Mouse (Mus musculus): Measurements from ENCODE around the gene Arl8a.

The Arl8a gene

DNA sequence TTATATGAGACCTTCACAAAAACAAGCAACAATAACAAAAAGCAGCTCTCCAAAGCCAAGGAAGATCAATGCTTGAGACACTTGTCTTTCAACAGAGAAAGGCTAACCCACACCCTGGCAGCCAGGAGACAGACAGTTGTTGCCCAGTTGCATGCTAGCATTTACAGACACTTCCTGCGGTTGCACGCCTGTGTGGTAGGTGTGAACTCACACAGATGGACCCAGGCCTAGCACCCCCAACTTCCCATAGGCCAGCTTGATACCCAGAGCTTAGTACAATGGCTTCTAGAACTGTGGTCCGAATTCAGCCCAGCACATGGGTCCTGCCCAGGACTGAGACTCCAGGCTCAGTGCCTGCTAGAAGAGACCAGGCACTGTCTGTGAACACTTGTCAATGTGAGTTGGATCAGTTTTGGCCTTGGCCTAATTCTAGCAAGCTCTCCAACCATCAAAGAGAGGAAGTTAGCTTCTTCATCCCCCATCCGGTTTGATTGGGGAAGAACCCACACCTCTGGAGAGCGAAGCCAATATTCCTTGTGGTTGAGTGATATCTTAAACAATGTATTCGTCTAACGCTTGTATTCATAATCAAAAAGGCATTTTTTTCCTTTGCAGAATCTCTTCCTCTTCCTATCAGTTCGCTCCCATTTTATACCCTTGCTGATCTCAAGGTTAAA is 11.4 kb upstream of the Arl8a start:
- DNase-seq, result no peak

DNA sequence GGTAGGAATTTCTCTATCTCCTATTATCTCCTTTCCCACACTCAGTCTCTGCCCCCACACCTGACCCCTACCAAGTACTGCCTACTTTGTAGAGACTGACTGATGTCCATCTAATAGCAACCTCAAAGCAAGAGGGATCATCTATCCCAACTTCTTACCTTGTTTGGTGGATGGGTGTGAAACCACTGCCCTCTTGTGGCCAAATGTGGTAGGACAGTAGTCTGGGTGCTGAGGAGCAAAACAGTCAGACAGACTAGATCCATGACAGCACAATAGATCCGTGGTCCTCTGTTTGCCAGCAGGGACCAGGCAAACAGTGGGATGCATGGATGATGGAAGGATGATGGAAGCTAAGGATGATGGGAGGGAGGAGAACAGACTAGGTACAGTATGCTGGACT is 10.1 kb upstream of the Arl8a start:
- peak; percentile 49 for DNase-seq

DNA sequence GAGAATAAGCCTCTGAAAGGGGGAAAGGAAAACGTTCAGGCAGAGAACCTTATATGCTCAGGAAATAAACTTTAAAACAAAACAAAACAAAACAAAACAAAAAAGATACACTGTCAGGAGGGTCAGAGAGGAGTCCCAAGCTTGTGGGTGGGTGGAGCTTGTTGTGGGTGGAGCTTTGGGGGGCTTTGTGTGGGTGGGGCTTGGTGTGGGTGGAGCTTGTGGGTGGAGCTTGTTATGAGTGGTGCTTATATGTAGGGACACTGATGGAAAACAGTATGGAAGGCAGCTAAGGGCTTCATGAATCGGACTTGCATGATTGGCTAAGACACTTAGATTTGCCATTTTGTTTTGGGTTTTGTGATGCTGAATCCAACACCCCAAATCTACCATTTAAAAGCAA is 6.7 kb upstream of the Arl8a start:
- DNase-seq, result no peak

DNA sequence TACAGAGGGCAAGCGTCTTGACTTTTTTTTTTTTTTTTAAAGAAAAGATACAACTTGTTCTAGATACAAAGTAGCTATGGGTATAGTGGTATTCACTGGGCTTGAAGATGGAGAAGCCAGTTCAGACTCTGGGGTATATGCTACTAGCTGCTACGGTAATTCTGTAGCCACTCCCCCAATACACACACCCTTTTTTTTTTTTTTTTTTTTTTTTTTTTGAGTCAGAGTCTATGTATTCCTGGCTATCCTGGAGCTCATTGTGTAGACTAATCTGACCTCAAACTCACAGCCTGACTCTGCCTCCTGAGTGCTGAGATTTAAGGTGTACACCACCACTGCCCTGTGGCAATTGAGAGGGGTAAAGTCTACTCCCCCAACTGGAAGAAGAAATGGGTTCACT is 4.2 kb upstream of the Arl8a start:
- DNase-seq, result no peak

DNA sequence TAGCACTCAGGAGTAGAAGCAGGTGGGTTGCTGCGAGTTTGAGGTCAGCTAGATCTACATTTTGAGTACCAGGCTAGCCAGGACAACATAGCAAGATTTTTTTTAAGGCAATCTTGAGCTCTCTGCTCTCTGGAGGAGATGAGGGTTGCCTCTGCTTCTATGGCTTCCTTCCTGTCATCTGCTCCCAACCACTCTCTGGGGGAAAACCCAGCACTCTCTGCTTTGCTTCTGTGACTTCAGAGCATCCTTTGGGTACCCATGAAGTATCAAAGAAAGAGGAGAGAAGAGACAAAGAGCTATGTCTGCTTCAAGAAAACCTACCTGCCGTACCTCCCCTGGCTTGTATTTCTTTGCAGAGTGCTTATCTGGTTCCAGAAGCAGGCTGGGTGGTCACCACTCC is 2.7 kb upstream of the Arl8a start:
- DNase-seq, result no peak

DNA sequence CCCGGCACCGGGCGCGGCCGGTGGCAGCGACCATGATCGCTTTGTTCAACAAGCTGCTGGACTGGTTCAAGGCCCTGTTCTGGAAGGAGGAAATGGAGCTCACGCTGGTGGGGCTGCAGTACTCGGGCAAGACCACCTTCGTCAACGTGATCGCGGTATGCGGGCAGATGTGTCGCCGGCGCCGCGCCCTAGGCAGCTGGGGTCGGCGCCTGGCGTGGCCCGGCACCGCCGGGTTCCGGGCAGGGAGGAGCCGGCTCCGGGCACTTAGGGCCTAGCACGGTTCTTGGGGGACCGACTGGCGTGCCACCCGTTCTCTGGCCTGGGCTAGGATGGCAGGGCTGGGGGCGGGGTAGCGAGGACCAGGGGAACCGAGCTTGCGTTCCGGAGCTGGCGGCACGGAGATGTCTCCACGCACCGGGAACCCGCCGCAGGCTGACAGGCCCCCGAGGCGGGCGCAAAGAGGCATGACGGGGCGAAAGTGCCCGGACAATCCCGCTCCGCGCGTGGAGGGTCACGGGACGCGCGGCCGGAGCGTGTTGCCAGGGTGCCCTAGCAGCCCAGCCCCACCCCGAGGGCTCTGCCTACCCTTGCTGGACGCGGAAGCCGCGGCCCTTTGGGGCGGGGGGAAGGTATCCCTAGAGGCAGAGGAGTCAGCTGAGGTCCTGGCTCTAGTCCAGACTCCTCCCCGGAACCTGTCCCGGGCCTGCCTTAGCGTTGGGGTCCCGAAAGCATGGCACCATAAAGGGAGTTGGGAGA is 500 bp downstream of the Arl8a start:
- peak; percentile 77 for DNase-seq

DNA sequence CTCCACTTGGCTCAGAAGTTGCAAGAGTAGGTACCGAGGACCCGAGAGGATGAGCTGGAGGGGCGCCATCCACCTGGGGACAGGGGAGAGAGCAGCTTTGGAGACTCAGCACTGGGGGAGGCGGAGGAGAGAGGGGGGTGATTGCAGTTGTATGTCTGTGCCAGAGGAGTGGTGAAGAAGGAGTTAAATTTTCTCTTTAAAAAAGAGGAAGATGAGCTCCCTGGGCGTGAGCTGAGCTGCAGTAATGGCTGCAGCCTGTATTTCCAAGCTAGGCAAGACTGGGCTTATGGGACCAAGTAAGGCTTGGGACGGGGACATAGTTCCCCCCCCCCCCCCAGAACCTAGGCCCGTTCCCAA is 1.1 kb downstream of the Arl8a start:
- no peak for DNase-seq

DNA sequence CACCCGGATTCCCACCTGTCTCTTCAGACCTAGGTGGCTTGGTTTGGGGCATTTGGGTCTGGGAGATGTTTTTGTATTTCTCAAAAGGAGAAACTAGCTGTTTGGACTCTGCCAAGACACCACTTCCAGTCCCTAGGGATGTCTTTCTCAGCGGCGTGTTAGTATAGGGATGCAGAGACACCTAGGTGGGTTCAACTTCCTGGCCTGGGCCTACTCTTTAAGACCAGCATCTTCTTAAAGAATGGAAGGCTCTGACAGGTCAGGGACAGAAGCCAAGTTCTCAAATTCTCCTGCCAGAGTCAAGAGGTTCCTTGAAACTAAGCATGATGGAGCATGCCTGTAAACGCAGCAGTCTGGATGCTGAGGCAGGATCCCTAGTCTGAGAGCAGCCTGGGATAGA is 1.9 kb downstream of the Arl8a start:
- no peak for DNase-seq

DNA sequence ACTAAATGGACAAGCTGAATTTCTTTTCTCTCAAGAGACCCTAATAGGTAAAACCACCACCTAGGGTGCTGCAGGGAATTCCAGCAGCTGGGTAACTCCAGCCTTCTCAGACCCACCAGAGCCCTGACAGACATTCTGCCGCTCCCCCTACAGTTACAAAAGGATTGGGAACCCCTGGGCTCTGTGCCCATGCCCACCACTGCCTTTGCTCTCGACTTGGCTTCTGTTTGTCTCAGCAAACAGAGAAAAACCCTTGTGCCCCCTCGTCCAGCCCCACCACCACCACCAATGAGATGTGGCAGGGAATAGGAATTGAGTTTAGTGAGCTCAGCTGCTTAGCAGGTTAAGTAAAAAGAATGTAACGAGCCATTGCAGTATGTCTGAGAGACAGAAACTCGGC is 2.4 kb downstream of the Arl8a start:
- no peak for DNase-seq

DNA sequence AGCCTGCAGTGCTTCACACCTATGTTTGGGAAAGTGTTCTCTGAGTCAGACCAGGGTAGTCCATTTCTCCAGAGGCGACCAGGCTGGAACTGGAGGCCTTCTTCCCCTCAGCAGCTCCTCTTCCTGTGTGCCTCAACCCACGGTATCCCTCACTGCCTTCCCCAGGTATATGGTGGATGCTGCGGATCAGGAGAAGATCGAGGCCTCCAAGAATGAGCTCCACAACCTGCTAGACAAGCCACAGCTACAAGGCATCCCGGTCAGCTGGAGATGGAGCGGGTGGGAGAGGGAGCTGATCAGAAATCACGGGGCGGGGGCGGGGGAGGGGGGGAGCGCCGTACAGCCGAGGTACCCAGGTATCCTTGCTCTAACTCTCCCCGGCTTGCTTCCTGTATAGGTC is 7.4 kb downstream of the Arl8a start:
- DNase-seq, result no peak

DNA sequence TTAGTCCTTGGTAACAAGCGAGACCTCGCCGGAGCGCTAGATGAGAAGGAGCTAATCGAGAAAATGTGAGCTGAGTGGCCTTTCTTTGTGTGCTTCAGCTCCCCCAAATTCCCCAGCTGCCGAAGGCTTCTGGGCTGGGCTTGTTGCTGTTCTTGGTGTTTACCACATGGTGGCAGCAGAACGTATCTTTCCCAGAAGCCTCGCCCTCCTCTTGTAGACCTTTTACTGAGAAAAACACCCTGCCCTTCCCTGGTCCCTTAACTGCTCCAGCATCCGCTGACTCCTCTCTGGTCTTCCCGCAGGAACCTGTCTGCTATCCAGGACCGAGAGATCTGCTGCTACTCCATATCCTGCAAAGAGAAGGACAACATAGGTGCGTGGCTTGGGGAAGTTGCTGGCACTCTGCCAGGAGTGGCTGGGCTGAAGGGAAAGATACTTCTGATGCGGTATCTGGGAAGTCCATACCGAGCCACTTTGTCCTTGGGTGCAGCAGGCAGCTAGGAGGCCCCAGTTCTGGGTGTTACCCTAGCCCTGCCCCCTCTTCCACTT is 7.9 kb downstream of the Arl8a start:
- peak; percentile 88 for DNase-seq

DNA sequence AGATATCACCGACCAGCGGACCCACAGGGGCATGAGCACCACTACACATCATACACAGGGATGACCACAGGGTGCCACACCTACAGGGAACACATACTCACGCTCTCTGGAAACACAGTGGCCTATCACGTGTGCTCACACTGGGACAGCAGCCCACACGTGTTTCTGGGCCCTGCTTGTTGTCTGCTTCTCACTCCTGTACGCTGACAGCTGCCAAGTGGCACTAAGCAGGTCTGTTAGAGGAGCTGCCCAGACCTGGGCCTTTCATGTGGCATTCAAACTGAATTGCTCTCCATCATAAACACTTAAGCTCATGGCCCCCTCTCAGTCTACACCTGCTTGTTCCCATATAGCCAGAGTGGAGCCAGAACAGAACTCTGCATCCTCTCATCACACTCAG is 9.7 kb downstream of the Arl8a start:
- DNase-seq, result no peak

DNA sequence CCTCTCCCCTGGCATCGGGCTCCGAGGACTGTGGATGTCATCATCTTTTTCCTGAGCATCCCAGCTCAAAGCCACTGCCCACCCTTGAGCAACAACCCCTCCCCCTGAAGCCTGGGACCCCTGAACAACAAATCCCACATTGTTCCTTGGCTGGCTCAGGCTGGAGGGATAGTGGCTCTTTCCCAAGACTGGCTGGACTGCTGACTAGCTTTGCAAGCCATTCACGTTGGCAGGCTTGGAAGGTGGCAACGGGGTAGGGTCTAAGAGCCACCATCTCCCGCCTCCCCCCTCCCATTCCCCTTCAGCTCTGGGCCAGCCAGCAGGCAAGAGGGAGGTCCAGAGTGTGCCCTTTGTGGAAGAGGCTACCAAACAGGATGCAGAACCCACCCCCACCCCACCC is 12.0 kb downstream of the Arl8a start:
- peak; percentile 42 for DNase-seq

DNA sequence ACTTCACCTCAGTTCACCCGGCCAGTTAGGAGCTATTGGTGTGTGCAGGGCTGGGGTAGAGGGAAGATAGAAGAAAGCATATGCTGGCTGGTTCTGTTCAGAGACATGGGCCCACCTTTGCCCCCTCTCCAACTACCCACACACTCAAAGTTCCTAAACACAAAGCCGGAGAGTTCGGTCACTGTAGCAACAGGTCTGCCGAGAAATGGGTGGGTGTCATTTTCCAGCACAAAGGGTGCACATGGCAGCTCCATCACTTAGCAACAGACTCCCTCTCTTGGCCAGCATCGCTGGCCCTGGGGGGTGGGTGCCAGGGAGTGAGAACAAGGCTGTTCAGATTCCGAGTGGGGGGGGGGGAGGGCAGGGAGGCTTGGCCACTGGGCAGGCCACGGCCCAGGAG is 12.4 kb downstream of the Arl8a start:
- peak; percentile 43 for DNase-seq

DNA sequence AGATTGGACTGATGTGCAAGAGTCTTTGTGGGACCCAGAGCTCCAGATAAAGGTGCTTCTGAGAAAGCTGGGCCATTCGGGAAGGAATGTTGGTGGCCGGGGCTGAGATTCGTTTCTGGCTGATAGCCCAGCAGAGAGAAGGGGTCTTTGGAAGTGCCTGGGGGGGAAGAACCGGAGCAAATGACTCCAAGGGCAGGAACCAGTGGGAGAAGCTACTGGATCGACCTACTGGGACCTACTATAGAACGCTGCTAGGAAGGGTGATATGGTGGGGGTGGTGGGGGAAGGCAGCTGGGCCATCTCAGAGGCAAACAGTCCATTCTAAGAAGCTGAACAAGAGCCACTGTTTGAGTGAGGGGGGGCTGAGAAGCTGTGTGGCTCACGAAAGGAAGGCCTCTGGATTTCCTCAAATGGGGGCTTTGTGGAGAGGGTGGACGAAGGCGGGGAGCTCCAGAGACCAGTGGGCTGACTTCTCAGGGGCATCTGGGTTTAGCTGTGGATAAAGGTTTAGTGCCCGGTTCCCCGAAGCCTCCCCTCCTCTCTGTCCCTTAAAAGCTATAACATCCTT is 13.0 kb downstream of the Arl8a start:
- DNase-seq, result no peak

DNA sequence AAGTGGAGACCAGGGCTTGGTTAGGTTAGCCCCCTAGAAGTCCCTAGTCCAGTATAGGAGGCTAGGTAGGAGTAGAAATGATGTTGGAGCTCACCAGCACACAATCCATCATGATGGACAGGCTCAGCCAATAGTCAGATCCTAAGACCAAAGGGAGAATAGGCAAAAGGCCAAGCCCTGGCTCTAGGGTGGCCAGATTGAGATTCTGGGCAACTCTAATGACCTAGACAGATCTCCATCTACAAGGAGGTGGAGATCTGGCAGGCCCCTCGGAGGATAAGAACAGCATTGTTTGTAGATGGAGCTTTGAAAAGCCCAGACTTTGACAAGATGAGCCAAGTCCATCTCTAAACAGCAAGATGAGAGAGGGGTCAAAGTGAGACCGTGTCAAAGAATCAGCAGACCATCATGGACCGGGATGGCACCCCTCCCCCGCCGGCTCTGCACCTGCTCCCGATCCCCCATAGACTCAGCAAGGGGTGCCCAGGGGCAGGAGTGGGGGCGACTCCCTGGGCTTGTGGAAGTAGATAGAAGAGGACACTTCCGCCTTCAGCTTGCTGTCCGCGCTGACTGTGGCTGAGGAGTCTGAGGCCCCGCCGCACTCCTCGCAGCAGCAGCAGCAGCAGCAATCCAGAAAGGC is 13.9 kb downstream of the Arl8a start:
- DNase-seq, result no peak

DNA sequence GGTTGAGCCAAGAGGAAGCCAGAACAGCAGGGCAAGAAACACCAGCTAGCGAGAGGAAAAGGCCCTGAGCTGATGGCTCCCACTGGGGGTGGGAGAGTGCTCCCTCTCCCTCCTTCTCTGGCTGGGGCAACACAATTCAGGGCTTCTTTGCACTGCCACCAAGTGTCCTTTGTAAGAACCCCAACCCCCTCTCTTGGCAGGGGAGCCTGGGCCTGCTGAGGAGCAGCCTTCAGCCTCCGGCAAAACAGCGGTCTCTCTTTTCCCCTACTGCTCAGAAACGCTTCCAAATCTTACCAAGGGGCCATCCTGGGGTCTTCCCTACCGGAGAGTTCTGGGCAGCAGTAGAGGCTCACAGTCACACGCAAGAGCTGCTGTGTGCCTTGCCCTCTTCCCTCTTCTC is 16.1 kb downstream of the Arl8a start:
- peak; percentile 64 for DNase-seq

DNA sequence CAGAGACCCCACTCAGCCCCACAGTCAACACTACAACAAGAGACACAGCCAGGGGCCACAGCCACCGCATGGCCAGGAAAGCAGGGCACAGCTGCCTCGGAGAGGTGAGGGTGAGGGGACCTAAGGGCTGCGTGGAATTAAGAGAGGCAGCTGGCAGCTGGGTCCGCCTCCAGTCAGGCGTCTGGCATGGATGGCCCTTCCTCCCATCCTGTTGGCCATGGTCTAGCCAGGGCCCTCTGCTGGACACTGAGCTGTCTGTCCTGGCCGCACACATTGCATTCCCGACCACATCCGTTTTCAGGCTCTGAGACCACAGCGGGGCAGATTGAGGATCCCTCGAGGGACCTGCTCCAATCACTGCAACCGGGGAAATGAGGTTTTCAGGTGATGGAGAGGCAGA is 20.8 kb downstream of the Arl8a start, which contains the start of gene Gpr37l1:
TSS of gene Gpr37l1 (minus strand) at position 247 of the 400 bp plus-strand sequence.
- DNase-seq, result peak; percentile 45

DNA sequence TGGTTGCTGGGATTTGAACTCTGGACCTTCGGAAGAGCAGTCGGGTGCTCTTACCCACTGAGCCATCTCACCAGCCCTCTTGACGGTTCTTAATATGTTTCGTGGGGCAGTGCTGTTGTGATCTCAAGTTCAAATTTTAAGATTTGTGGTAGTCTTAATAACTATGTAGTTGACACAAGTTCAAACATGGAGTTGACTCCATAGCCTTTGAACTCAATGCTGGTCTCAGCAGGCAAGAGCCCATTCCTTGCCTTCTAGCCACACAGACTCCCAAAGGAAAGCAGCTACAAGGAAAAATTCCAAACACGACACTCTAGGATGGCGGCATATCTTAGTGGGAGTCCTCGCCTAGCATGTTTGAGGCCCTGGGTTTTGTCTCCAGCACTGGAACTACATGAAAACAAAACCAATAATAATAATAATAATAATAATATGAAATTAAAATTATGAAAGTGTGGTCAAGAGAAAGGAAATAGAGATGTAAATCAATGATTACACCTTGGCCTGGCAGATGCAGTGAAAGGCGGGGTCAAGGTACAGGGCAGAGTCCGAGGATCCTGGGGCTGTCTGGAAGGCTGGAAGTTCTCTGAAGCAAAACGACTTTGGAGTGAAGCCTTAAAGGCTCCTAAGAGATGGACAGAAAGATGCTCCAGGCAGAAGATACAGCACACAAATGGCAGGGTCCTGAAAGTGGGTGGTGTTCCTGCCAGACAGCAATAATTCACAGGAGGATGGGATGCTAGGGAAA is 22.0 kb downstream of the Arl8a start:
- no peak for DNase-seq

DNA sequence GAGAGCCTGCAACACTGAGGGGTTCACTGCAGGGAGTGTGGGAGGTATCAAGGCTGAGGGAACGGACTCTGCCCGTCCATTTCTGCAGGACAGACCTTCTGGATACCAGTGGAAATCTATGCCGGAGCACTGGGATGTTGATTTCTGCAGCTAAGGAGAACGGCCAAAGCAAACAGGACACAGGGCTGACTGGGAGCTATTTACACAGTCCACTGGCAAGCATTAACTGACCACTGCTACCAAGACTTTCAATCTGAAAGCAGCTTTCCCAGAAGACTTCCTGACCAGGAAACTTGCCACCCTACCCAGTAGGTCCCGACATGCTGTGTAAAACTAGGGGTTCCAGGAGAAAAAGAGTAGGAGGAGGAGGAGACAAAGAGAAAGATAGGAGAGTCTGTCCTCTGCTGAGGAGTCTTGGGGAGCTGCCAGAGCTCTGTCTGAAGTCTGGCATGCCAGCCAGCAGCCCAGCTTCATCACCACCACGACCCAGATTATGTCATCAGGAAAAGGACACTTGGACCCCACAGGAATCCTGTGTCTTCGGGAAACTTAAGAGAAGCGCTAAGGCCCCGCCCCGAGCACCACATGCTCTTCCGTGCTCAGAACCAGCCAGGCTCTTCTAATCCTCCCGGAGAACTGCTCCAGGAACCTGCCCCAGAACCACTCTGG is 23.1 kb downstream of the Arl8a start:
- no peak for DNase-seq

DNA sequence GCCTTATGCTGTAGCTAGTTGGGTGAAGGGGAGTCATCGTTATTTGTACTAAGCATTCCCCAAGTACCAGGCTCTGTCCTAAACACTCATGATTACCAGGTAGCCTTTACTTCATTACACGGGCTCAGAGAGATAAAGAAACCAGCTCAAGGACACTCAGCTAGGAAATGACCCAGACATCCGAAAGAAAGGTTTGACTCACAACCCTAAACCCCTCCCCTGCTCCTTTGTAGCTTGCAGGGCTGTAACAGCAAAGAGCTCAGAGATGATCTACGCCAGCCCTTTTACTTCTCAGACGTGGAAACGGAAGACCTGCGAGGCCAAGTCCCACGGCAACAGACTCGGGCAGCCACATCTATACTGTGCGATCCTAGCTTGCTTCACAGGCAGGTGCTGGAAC is 23.7 kb downstream of the Arl8a start:
- no peak for DNase-seq

DNA sequence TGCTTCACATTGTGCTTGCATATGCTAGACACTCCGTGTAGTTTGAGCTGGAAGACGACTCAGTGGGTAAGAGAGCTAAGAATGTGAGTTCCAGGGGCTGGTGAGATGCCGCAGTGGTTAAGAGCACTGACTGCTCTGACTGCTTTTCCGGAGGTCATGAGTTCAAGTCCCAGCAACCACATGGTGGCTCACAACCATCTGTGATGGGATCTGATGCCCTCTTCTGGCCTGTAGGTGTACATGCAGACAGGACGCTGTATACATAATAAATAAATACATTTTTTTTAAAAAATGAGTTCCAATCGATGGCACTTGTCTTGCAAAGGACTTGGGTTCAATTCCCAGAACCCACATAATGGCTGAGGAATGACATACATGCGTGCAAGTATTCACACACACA is 24.6 kb downstream of the Arl8a start:
- no peak for DNase-seq

Data from right cerebral cortex, adult 18-20 months (tissue).